Mouse (Mus musculus) thymus, postnatal 25 days (tissue): Measurements from ENCODE around the gene Prph.
A peak's percentile ranks its signal among the peaks of the same experiment; 100 is the strongest.
"Not testable (repeated sequence)": the region's sequence is repeated elsewhere in the genome, so short reads cannot be mapped to it uniquely, and the experiment has no call there.

Experiments
- DNase-seq: peaks from one replicate; pipeline ENCODE4 v3.0.0; 2022

Gene Prph

DNA sequence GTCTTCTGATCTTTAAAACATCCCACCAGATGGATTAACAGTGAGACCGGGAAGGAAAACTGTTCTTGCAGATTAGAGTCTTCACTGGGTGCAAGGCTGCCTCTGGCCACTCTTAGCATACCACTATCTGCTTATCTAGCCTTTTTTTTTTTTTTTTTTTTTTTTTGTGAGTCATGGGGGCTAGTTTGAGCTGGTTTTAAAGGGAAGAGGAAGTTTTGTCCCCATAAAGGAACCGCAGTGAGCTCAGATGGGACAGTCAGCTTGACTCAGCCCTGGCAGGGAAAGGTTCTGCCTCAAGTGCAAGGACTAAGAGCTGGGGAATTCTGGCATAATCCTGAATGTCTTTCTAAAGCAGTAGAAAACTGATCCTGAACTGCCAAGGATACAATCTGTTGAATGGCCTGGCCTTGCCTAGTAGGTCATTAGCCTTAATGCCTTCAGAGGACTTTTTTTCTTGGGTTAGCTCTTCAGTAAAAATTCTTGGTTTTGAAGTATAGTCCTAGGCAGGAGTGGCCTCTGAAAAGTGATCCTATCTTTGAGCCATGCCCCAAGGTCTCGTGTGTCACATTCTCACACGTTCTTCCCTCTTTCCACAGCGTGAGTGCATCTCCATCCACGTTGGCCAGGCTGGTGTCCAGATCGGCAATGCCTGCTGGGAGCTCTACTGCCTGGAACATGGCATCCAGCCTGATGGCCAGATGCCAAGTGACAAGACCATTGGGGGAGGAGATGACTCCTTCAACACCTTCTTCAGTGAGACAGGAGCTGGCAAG is 21.3 kb upstream of the Prph start:
- no peak for DNase-seq

DNA sequence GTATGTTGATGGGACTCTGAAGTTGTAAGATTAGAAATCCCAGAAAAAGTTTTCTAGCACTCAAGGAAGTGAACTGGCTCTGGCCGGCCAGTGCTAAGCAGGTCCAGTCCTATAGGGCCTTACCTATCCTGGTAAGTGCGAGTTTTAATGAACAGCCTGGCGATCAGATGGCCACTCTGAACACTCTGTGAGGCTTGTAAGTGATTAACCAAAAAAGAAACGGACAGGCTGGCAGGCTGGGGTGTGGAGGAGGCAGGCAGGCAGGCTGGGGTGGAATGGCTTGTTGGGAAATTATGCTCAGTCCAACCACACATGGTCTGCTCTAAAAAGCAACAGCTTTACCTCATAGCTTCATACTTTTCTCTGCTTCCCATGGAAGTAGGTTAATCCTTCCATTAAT is 19.5 kb upstream of the Prph start:
- DNase-seq: no peak

DNA sequence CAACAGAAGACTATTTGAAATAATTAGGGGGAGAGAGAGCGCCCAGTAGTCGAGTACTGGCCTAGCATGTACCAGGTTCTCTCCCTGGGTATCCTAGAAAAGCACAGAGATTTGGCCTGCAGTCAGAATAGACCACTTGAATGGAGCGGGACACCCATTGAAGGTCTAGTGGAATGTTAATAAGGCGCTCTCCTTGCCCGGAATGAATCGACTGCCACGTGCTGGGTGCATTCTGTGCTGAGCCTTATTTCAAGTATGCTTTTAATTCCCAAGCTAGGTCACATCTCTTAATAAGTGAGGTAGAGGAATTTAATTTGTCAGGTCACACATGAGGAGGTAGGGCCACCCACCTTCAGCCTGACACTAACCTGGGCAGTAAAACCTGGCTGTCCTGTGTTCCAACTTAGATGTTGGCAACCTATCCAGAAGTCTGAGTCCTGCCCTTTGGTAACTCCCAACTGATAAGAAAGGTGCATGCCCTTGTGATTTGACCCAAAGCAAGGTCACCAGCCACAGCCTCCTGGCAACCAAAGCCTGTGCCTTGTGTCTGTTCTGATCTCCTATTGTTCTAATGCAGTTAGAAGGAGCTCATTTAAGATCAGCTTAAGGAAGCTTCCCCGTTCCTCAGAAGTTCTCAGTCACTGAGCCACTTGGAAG is 18.6 kb upstream of the Prph start:
- DNase-seq: no peak

DNA sequence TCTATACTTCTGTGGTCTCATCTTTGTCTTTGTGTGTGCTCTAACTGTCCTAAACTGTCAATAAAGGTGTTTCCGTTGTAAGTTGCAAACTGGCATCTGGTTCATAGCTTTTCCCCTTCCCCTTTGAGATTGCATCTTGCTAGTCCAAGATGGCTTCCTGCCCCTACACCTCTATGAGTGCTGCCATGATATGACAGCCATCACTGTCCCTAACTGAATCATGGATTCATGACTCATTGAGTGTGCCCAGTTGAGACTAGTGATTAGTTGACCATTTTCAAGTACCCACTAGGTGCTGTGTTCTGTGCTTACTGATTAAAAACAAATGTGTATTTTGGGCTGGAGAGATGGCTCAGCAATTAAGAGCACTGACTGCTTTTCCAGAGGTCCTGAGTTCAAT is 16.9 kb upstream of the Prph start:
- DNase-seq: no peak

DNA sequence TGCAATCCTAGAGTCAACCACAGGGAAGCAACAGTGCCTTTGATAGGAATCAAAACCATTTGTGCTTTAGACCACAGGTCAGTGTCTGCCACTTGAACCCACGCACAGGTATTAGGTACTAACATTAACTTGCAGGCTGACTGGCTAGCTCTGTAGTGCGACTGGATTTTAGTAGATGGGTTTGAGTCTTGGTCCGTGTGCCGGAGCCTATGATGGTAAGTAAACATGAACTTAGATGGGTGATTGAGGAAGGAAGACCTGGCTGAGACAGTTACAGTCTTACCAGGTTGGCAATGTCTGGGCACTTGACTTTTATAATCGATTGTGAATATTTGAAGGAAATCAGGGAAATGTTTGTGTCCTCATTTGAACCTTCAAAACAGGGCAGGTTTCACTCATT is 16.2 kb upstream of the Prph start:
- no peak for DNase-seq

DNA sequence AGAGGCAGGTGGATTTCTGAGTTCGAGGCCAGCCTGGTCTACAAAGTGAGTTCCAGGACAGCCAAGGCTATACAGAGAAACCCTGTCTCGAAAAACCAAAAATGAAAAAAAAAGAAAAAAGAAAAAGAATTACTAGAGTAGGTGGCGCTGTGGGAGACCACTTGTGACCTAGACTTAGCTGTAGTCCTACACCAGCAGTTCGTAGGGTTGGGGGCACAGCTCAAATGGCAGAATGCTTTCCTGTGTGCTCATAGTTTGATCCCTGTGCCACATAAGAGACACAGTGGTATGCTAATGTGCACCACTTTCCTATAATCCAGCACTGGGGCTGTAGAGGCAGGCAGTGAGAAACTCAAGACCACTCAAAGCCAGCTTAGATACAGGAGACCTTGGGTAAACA is 15.7 kb upstream of the Prph start:
- no peak for DNase-seq

DNA sequence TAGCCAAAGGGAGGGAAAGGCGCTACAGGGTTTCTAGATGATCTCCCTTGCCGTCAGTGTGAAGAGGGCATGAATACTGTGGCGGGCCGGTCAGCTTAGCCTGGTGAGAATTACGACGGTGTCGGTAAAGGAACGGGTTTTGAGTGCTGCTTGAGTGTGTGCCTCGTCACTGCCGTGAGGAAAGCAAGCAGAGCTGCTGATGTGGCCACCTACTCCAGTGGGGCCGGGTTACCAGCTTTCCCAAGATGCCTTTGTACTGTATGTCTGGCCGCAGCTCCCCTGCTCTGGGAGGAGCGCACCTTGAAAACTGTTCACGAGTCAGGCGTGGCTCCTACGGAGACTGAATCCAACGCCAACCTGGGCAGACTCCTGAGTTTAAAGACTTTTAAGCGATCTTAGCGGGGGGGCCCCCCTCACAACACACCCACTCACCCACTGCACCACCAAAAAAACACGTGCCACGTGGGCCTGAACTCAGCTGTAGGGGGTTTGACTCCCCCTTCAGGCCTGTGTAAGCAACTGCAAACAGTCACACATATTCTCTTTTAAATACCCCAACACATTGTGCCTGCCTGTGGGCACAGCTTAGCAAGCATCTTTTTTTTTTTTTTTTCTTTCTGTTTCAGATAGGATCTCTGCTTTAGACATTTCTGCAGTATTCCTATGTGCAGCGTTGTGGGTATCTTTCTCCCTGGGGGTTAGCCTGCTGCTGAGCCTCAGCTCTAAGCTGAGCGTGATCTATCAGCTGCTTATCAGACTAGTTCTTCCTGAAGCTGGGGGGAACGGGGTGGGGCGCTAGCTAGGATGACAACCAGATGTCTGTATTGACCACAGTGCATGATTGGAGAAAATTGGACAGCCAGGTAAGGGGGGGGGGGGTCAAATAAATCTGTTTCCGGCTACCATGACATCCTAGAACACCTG is 14.7 kb upstream of the Prph start:
- DNase-seq: no peak

DNA sequence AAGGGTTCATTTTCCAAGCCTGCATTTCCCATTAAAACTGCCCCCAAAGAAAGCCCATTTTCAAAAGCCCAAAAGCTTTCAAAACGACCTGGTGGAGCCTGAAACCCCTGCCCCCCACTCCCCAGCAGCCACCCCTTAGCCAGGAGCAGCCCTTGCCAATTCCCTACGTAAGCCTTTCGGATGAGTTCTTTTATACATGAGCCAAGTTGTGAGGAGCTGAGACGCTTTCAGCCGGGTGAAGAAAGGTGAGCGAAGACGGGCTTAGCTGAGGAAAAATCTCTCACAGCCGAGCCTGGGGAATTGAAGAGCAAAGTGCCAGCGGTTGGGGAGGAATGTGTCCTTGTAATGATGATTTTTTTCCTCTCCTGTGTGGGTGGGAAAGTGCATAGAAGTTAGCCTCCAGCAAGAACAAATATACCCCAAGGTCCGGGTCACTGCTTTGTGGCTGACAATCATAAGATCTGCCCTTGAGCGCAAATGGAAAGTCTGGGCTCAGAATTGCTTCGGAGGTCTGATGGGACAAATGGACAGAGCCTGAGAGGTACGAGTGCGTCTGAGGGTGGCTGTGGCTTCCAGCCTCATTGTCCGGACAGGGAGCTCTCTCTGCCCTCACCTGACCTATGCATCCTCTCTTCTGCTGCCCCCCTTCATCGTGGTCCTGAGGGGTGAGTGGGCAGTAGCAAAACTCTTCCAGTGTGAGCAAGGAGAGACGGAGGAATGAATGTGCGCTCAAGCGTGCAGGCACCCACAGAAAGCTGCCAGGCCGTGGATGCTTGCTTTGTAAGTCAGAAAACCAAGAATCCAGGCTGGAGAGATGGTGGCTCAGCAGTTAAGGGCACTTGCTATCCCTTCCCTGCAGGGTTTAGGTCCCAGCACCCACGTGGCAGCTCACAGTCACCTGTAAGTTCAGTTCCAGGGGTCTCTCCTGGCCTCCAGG is 13.8 kb upstream of the Prph start:
- no peak for DNase-seq

DNA sequence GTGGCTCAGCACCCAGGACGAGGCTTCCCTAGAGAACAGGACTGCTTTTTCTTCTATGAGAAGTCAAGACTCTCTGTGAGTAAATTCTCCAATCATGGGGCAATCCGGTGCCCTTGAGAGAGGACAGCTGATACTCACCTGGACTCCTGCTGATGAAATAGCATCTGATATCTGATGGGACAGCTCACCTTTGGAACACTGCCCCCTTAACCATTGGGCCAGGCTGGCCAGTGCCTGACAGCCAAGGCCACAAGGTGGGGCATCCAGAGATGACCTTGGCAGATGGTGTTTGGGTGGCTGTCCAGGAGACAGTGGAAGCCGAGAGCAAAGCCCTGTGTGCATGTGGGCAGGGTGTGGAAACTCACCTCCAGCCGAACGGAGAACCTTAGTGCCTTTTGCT is 12.6 kb upstream of the Prph start:
- no peak for DNase-seq

DNA sequence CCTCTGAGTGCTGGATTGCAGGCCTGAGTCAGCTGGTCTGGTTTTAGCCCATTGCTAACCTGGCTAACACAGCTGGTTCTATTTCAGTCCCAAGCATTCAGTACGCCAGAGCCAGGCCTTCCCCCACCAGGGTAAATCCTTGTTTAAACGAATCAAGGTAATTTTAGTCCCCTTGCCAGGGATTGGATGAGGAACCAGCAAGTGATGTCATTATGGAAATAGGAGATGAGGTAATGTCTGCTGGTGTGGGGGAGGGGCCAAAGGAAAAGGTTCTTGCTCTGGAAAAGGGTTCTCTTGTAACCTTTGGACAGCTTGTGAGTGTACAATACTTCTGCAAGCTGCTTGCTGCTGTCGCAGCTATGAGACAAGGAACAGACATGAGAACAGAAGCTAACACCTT is 10.1 kb upstream of the Prph start:
- DNase-seq: no peak

DNA sequence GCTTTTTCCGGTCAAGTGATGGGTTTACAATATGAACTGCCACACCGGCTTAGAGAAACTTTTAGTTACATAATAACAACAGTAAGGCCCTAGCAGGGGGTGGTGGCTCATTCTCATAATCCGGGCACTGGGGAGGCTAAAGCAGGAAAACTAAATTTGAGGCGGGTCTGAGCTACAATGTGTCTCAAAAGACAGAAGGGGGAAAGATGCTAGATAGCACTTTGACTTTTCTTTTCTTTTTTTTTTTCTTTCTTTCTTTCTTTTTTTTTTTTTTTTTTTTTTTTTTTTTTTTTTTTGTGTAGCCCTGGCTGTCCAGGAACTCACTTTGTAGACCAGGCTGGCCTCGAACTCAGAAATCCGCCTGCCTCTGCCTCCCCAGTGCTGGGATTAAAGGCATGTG is 9.2 kb upstream of the Prph start:
- DNase-seq: not testable (repeated sequence)

DNA sequence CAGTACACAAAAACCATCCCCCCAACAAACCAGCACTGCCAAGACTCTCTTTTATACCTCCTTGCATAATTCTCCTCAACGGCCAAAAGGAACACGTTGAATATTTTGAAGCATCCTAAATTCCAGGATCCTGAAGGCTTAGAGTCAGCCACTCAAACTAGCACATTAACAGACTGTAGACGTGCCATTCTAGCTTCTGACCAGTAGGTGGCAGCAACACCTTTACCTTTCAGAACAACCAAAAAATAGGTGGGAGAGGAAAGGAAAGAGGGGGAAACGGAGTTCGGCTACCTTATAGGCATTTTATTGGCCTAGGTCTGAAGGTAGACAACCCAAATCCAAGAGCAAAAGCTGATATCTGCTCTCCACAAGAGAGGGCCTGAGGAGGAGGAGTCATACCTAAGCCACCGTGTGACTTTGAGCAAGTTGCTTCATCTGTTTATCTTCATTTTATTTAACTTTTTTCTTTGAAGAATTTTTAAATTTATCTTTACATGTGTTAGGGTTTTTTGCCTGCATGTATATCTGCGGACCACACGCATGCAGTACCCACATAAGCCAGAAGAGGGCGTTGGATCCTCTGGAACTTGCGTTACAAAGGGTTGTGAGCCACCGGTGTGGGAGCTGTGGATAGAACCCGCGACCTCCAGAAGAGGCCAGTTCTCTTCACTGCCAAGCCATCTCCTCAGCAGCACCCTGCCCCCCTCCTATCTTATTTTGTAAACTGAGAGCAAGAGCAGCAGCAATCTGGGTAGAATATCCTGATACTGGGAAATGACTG is 5.3 kb upstream of the Prph start:
- peak; percentile 55 for DNase-seq

GRCm38 (mm10) chr15:99053373-99053772 is 1.6 kb upstream of the Prph start:
- DNase-seq: no peak

DNA sequence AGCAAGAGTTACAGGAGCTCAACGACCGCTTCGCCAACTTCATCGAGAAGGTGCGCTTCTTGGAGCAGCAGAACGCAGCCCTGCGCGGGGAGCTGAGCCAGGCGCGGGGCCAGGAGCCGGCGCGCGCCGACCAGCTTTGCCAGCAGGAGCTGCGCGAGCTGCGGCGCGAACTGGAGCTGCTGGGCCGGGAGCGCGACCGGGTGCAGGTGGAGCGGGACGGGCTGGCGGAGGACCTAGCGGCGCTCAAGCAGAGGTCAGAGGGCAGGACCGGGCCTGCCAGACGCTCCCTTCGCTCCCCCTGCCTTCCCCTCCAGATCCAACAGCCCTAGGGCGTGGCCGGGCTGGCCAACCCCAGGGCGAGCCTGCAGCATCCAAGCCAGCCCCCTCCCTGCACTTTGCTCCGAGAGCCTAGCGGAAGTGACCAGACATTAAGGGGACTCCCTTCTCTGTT is 562 bp downstream of the Prph start:
- DNase-seq: no peak

DNA sequence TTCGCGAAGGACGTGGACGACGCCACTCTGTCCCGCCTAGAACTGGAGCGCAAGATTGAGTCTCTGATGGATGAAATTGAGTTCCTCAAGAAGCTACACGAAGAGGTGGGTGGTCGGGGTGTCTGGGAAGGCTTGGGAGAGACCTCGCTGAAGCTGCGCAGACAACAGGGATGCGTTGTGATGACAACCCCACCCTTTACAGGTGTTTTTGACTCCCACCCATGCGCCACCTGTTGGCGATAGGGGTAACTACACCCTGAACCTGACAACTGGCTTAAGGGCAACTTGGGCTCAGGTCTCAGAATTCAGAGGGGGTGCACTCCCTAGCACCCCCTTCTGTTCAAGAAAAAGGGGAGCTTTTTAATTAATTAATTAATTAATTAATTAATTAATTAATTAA is 1.4 kb downstream of the Prph start:
- peak; percentile 68 for DNase-seq

GRCm38 (mm10) chr15:99065557-99066165 is 10.7 kb downstream of the Prph start:
- DNase-seq: no peak

GRCm38 (mm10) chr15:99071988-99072387 is 17.0 kb downstream of the Prph start:
- DNase-seq: no peak

GRCm38 (mm10) chr15:99074019-99074599 is 19.1 kb downstream of the Prph start, which contains the start of gene Troap:
Gene Troap, plus strand, starts transcription at chr15:99074575.
- no peak for DNase-seq

DNA sequence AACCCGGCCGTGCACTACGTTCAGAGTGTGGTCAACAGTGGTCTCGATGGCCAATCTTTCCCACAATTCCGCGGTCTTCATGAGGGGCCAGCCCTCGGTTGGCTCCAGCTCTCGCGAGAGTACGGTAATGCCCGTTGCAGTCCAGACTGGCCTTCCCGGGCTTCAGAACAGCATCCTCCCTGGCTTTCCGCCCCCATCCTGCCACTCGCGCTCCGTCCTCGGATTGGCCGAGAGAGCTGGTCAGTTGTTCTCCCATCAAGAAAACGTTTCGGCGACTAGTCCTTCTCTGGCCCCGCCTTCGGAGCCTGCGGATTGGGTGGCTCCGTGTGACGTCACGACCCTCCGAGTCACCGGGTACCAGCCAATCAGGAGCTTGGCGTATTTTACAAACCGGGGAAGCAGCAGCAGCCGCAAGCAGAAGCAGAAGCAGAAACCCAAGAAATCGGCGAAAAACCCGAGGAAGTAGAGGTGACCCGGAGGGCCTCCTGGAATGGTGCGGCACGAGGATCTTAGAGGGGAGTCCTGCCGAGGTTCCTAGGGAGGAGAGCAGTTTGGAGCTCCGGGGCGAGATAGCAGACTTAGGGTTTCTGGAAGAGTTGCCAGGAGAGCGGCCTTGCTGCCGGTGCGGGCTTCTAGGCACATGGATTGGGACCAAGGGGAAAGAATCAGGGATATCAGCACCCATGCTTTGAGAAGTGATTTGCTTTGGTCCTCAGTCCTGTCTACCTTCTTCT is 19.8 kb downstream of the Prph start:
- peak; percentile 97 for DNase-seq

DNA sequence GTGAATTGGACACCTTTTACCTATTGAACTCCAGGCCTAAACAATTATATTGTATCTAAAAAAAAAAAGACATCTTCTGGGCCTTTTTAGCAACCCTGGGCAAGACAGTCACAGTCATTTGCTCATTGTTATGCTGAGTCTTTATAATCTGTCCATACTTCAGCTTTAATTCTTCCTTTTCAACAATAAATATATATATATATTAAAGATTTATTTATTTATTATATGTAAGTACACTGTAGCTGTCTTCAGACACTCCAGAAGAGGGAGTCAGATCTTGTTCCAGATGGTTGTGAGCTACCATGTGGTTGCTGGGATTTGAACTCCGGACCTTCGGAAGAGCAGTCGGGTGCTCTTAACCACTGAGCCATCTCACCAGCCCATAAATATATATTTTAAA is 21.0 kb downstream of the Prph start:
- DNase-seq: not testable (repeated sequence)
